28 mouse cellular contexts compared by ENCODE assay signal in genomic region chr12:80932865-80933264, GRCm38 (mm10). TPM values are rescaled to one million over a fixed set of nuclear protein-coding genes. Genes with fewer than 3 reads are reported as not detected.
DNase-seq lines count a peak whose midpoint lies in the region; ATAC-seq and TF ChIP-seq lines count a peak whose summit lies in the region.
"Had no signal": no experiment of that assay in that cellular context is flagged by ENCODE, and none has a peak within 500 bp of the region (broad histone marks: within the 10 kb centered on the region; RNA-seq: fewer than 3 reads in every experiment).

No protein-coding gene starts in this region.

- no peaks in the 10 kb centered on the region for H3K79me2 ChIP-seq in liver, adult 2 months (ENCODE audit: control insufficient read depth, insufficient read depth, low read length)

- ATAC-seq in kidney, embryonic 16.5 days (ENCODE audit: low FRiP score, low TSS enrichment) = no peak
- ATAC-seq: CD4-positive, CD25-positive, alpha-beta regulatory T cell, adult 4 months; forebrain, embryonic 14.5 days; forebrain, embryonic 16.5 days had no signal

- H3K27ac ChIP-seq in kidney, embryonic 16.5 days (ENCODE audit: low read length) = no peak overlapping the region
- no peak overlapping the region for H3K27ac ChIP-seq in liver, adult 2 months (replicated peaks; ENCODE audit: insufficient read depth, low read depth, low read length)
- H3K27ac ChIP-seq: embryonic facial prominence, embryonic 13.5 days; embryonic facial prominence, embryonic 15.5 days; forebrain, embryonic 10.5 days; forebrain, embryonic 12.5 days had no signal

- TF ChIP-seq CTCF in liver, adult 2 months (IDR thresholded peaks at IDR 0.05; ENCODE audit: low read depth, low read length) = no peak

- no peak overlapping the region for H3K9ac ChIP-seq in kidney, embryonic 16.5 days (replicated peaks; ENCODE audit: low read length)
- H3K9ac ChIP-seq in liver, adult 2 months (ENCODE audit: low read depth, low read length) = no peak overlapping the region
- H3K9ac ChIP-seq: embryonic facial prominence, embryonic 13.5 days; embryonic facial prominence, embryonic 15.5 days; forebrain, embryonic 12.5 days had no signal

- H3K4me2 ChIP-seq in kidney, embryonic 16.5 days (replicated peaks; ENCODE audit: low read depth, low read length) = no peak overlapping the region
- H3K4me2 ChIP-seq: embryonic facial prominence, embryonic 13.5 days; embryonic facial prominence, embryonic 15.5 days; forebrain, embryonic 12.5 days had no signal

- no peak overlapping the region for H3K4me3 ChIP-seq in kidney, embryonic 16.5 days (ENCODE audit: low read length)
- H3K4me3 ChIP-seq in liver, adult 2 months (ENCODE audit: insufficient read depth, low read depth, low read length) = no peak overlapping the region
- H3K4me3 ChIP-seq: embryonic facial prominence, embryonic 13.5 days; embryonic facial prominence, embryonic 15.5 days; erythroblast, embryonic 14.5 days; forebrain, embryonic 10.5 days; forebrain, embryonic 12.5 days had no signal

- H3K9me3 ChIP-seq in kidney, embryonic 16.5 days (ENCODE audit: low read length) = no peaks in the 10 kb centered on the region
- H3K9me3 ChIP-seq: embryonic facial prominence, embryonic 13.5 days; embryonic facial prominence, embryonic 15.5 days; forebrain, embryonic 10.5 days; forebrain, embryonic 12.5 days; G1E had no signal

- H3K4me1 ChIP-seq in kidney, embryonic 16.5 days (ENCODE audit: insufficient read depth, low read length) = 0 out of 2 replicates have a peak, but pooled peaks cover 3% of the 10 kb centered on the region
- H3K4me1 ChIP-seq in liver, adult 2 months (ENCODE audit: control insufficient read depth, insufficient read depth, low read length) = peaks cover 27% of the 10 kb centered on the region
- H3K4me1 ChIP-seq: embryonic facial prominence, embryonic 13.5 days; embryonic facial prominence, embryonic 15.5 days; forebrain, embryonic 10.5 days; forebrain, embryonic 12.5 days had no signal

- H3K27me3 ChIP-seq in kidney, embryonic 16.5 days (ENCODE audit: insufficient read depth, low read length) = no peaks in the 10 kb centered on the region
- H3K27me3 ChIP-seq in liver, adult 2 months (ENCODE audit: control insufficient read depth, insufficient read depth, low read length) = no peaks in the 10 kb centered on the region
- H3K27me3 ChIP-seq: CH12.LX; embryonic facial prominence, embryonic 13.5 days; embryonic facial prominence, embryonic 15.5 days; forebrain, embryonic 12.5 days had no signal

- WGBS in kidney, embryonic 16.5 days = 84% methylated on average over 1 of the region's 1 CpGs
- 13% methylated on average over 1 of the region's 1 CpGs for WGBS in liver, adult 2 months

- H3K36me3 ChIP-seq in kidney, embryonic 16.5 days (ENCODE audit: insufficient read depth, low read length) = no peaks in the 10 kb centered on the region
- no peaks in the 10 kb centered on the region for H3K36me3 ChIP-seq in liver, adult 2 months (ENCODE audit: control insufficient read depth, insufficient read depth, low read length)
- H3K36me3 ChIP-seq: embryonic facial prominence, embryonic 13.5 days; embryonic facial prominence, embryonic 15.5 days; forebrain, embryonic 10.5 days; forebrain, embryonic 12.5 days had no signal

- no peak for TF ChIP-seq POLR2A in liver, adult 2 months (IDR thresholded peaks at IDR 0.05; ENCODE audit: extremely low read depth, insufficient read depth, low read length)

- DNase-seq in heart, adult 11 months = peak; percentile 12
- no peak for DNase-seq in heart, postnatal 4 days
- peak; percentile 62 for DNase-seq in kidney, adult 9 months
- peak; percentile 33 for DNase-seq in liver, adult 2 months (ENCODE audit: extremely low read depth, low read depth, low spot score)
- DNase-seq in liver = no peak
- DNase-seq: adrenal gland, adult 2 months; adrenal gland, postnatal 10 days; adrenal gland, postnatal 25 days; B cell, adult 2 months; cerebellum, adult 11 months; cerebellum, adult 18-20 months; cerebellum, adult 8-10 months; cerebellum, adult 9-11 months; cerebellum, postnatal 14 days; cerebellum, postnatal 36 days; embryo, embryonic 11 days had no signal

RNA-seq across cellular contexts. Expression of gene Srsf5, which starts 12.4 kb away (rescaled TPM):
- total RNA-seq in heart, postnatal 4 days (2021) = 100 to 1,000 TPM; 317 to 328 TPM
- 513 and 576 TPM in 2 replicates for polyA plus RNA-seq in kidney, embryonic 16.5 days (2015; fragmentation: Nextera tagmentation; extraction: Ambion mirVana)
- 232 and 331 TPM in 2 replicates for total RNA-seq in liver, adult 2 months (2014; rRNA removed)
- polyA plus RNA-seq in liver, adult 2 months (2012; rRNA removed) = 198 and 238 TPM in 2 replicates

RNA-seq across cellular contexts. Expression of gene Slc10a1, which starts 35.6 kb away (rescaled TPM):
- not detected for total RNA-seq in heart, postnatal 4 days (2021)
- 0.82 and 1.2 TPM in 2 replicates for polyA plus RNA-seq in kidney, embryonic 16.5 days (2015; fragmentation: Nextera tagmentation; extraction: Ambion mirVana)
- total RNA-seq in liver, adult 2 months (2014; rRNA removed) = 389 and 508 TPM in 2 replicates
- polyA plus RNA-seq in liver, adult 2 months (2012; rRNA removed) = 1,193 and 1,387 TPM in 2 replicates
- total RNA-seq: adrenal gland, postnatal 25 days had no signal
- polyA plus RNA-seq: brain, embryonic 14.5 days; erythroblast, embryonic 14.5 days; G1E had no signal

Comparison
In these comparisons a context has a peak if more than half of its experiments do, and no peak if none do; other contexts are left out.
1. DNase-seq: peak in heart, adult 11 months (single experiment), kidney, adult 9 months (single experiment) and liver, adult 2 months (single experiment); none in heart, postnatal 4 days (single experiment) and liver (single experiment).
2. RNA of gene Slc10a1, which starts 35.6 kb away (total RNA-seq): 389 to 508 TPM in liver, adult 2 months; not detected in heart, postnatal 4 days; every median in the first group is over 100 times any median in the second.